Mouse (Mus musculus) midbrain, postnatal 0 days (tissue): ENCODE results near the gene Lrch1. TPM values are rescaled to one million over a fixed set of nuclear protein-coding genes. Genes with fewer than 3 reads are reported as not detected.
A peak's percentile ranks its signal among the peaks of the same experiment; 100 is the strongest.

Experiments used
- ATAC-seq: fragments of 200-750 bp; cut with Nextera tagmentation; 2 replicates; pipeline ENCODE4 v1.8.0; 2017; ENCODE audit warnings: moderate number of reproducible peaks, mild to moderate bottlenecking, moderate TSS enrichment, moderate library complexity; ENCODE audit not compliant: low FRiP score
- DNase-seq: peaks from one replicate; pipeline ENCODE4 v3.0.0-alpha.2; 2015; ENCODE audit warnings: low spot score
- H3K27ac ChIP-seq: fragments of 300-500 bp; sonication (generic); 2 replicates; pipeline ENCODE4 v1.5.1; 2014; ENCODE audit warnings: low read depth, mild to moderate bottlenecking, low read length, mixed read lengths
- H3K27me3 ChIP-seq: fragments of 300-500 bp; sonication (generic); 2 replicates; pipeline ENCODE4 v1.6.1; 2014; ENCODE audit warnings: low read length, control low read depth, mixed read lengths; ENCODE audit not compliant: insufficient read depth
- H3K36me3 ChIP-seq: fragments of 300-500 bp; sonication (generic); 2 replicates; pipeline ENCODE4 v1.6.1; 2014; ENCODE audit warnings: low read length, control low read depth, mixed read lengths; ENCODE audit not compliant: insufficient read depth
- H3K4me1 ChIP-seq: fragments of 300-500 bp; sonication (generic); 2 replicates; pipeline ENCODE4 v1.6.1; 2014; ENCODE audit warnings: mild to moderate bottlenecking, control low read depth, antibody characterized with exemption, low read length, mixed read lengths; ENCODE audit not compliant: insufficient read depth
- H3K4me2 ChIP-seq: fragments of 300-500 bp; sonication (generic); 2 replicates; pipeline ENCODE4 v1.6.1; 2014; ENCODE audit warnings: low read depth, mild to moderate bottlenecking, low read length, mixed read lengths; ENCODE audit not compliant: poor library complexity, severe bottlenecking
- H3K4me3 ChIP-seq: fragments of 300-500 bp; sonication (generic); 2 replicates; pipeline ENCODE4 v1.5.1; 2014; ENCODE audit warnings: low read depth, mild to moderate bottlenecking, low read length, moderate library complexity
- H3K9ac ChIP-seq: fragments of 300-500 bp; sonication (generic); replicated peaks from 2 replicates; pipeline ENCODE4 v1.6.1; 2014; ENCODE audit warnings: mild to moderate bottlenecking, low read length, moderate library complexity, mixed read lengths; ENCODE audit not compliant: poor library complexity, severe bottlenecking
- H3K9me3 ChIP-seq: fragments of 300-500 bp; sonication (generic); 2 replicates; pipeline ENCODE4 v1.6.1; 2016; ENCODE audit warnings: low read length, control low read depth
- CTCF ChIP-seq: IDR thresholded peaks from 2 replicates; pipeline ENCODE4 v1.5.1; 2016; ENCODE audit warnings: antibody characterized with exemption, mild to moderate bottlenecking
- WGBS: fragments of 180-500 bp; shearing (Covaris S2); extraction: QIAGEN DNeasy Blood & Tissue Kit; methylation state at CpG from one replicate; pipeline ENCODE4 v1.1.7; 2014; 5-methylcytosine and 5-hydroxymethylcytosine counted together
- polyA plus RNA-seq: library from polyadenylated mRNA; unstranded; fragments of >200 nt; fragmentation: Nextera tagmentation; extraction: Ambion mirVana; gene quantifications from 2 replicates; pipeline ENCODE4 v1.2.1, GENCODE M21; 2015
- total RNA-seq: library from RNA; depleted of rRNA; stranded (reverse); fragments of >200 nt; gene quantifications from 2 replicates; pipeline ENCODE4 v1.2.3, GENCODE M21; 2014

The Lrch1 gene
- total and polyA plus RNA-seq, 2 experiments from 2014 or later = 15.7 to 21.7 TPM

- Histone ChIP-seq H3K4me1 (peaks cover 13% of the 10 kb centered on the region; the same call in 1 of the 2 replicates), H3K9me3 (no peaks in the 10 kb centered on the region), H3K27ac (no peak overlapping the region), H3K9ac (no peak overlapping the region), H3K36me3 (no peaks in the 10 kb centered on the region), H3K4me3 (no peak overlapping the region), H3K27me3 (no peaks in the 10 kb centered on the region), H3K4me2 (no peak overlapping the region)
- no peak for TF ChIP-seq CTCF
- DNase-seq = no peak
- 43% methylated on average over 8 of the region's 8 CpGs for WGBS
- ATAC-seq = no peak
Measured at GRCm38 (mm10) chr14:74916075-74916474, 31.6 kb downstream of the Lrch1 start.

GRCm38 (mm10) chr14:74915658-74916057 is 32.0 kb downstream of the Lrch1 start:
- TF ChIP-seq CTCF = no peak
- no peak for DNase-seq
- Histone ChIP-seq H3K9ac (no peak overlapping the region), H3K4me2 (no peak overlapping the region), H3K4me3 (no peak overlapping the region), H3K27ac (no peak overlapping the region), H3K4me1 (peaks cover 13% of the 10 kb centered on the region; the same call in 1 of the 2 replicates), H3K27me3 (no peaks in the 10 kb centered on the region), H3K9me3 (no peaks in the 10 kb centered on the region), H3K36me3 (no peaks in the 10 kb centered on the region)
- no peak for ATAC-seq
- WGBS = 64% methylated on average over 2 of the region's 2 CpGs

GRCm38 (mm10) chr14:74915025-74915424 is 32.7 kb downstream of the Lrch1 start:
- no peak for ATAC-seq
- Histone ChIP-seq H3K9me3 (no peaks in the 10 kb centered on the region), H3K4me2 (no peak overlapping the region), H3K36me3 (no peaks in the 10 kb centered on the region), H3K9ac (no peak overlapping the region), H3K4me1 (peaks cover 13% of the 10 kb centered on the region; the same call in 1 of the 2 replicates), H3K4me3 (no peak overlapping the region), H3K27me3 (no peaks in the 10 kb centered on the region), H3K27ac (0 out of 2 replicates have a peak overlapping the region, but pooled peaks have one; percentile 55)
- TF ChIP-seq CTCF = no peak
- peak; percentile 23 for DNase-seq
- WGBS = 51% methylated on average over 9 of the region's 9 CpGs

GRCm38 (mm10) chr14:74913381-74914230 is 34.1 kb downstream of the Lrch1 start:
- Histone ChIP-seq H3K9ac (no peak overlapping the region), H3K4me3 (no peak overlapping the region), H3K4me2 (no peak overlapping the region), H3K36me3 (no peaks in the 10 kb centered on the region), H3K27ac (no peak overlapping the region), H3K27me3 (no peaks in the 10 kb centered on the region), H3K9me3 (no peaks in the 10 kb centered on the region), H3K4me1 (peaks cover 13% of the 10 kb centered on the region; the same call in 1 of the 2 replicates)
- DNase-seq (no peak), ATAC-seq (no peak)
- 71% methylated on average over 20 of the region's 20 CpGs for WGBS
- TF ChIP-seq CTCF = no peak

GRCm38 (mm10) chr14:74910363-74910762 is 37.3 kb downstream of the Lrch1 start:
- no peak overlapping the region for H3K4me2 ChIP-seq
- 78% methylated on average over 5 of the region's 5 CpGs for WGBS
- H3K4me3 ChIP-seq = no peak overlapping the region
- no peak overlapping the region for H3K9ac ChIP-seq
- ATAC-seq (no peak), DNase-seq (no peak)
- H3K9me3 ChIP-seq = no peaks in the 10 kb centered on the region
- H3K36me3 ChIP-seq = no peaks in the 10 kb centered on the region
- no peak overlapping the region for H3K27ac ChIP-seq
- peaks cover 10% of the 10 kb centered on the region; the same call in 1 of the 2 replicates for H3K4me1 ChIP-seq
- no peaks in the 10 kb centered on the region for H3K27me3 ChIP-seq
- no peak for TF ChIP-seq CTCF

- Histone ChIP-seq H3K4me1 (no peaks in the 10 kb centered on the region), H3K4me2 (no peak overlapping the region), H3K27me3 (no peaks in the 10 kb centered on the region), H3K36me3 (no peaks in the 10 kb centered on the region), H3K27ac (no peak overlapping the region), H3K9me3 (no peaks in the 10 kb centered on the region), H3K9ac (no peak overlapping the region), H3K4me3 (no peak overlapping the region)
- no peak for TF ChIP-seq CTCF
- DNase-seq (no peak), ATAC-seq (no peak)
- WGBS = 86% methylated on average over 8 of the region's 8 CpGs
Measured at GRCm38 (mm10) chr14:74909021-74909420, 38.7 kb downstream of the Lrch1 start.
